ENCODE assay signal across 8 mouse cellular contexts in the genomic region with DNA sequence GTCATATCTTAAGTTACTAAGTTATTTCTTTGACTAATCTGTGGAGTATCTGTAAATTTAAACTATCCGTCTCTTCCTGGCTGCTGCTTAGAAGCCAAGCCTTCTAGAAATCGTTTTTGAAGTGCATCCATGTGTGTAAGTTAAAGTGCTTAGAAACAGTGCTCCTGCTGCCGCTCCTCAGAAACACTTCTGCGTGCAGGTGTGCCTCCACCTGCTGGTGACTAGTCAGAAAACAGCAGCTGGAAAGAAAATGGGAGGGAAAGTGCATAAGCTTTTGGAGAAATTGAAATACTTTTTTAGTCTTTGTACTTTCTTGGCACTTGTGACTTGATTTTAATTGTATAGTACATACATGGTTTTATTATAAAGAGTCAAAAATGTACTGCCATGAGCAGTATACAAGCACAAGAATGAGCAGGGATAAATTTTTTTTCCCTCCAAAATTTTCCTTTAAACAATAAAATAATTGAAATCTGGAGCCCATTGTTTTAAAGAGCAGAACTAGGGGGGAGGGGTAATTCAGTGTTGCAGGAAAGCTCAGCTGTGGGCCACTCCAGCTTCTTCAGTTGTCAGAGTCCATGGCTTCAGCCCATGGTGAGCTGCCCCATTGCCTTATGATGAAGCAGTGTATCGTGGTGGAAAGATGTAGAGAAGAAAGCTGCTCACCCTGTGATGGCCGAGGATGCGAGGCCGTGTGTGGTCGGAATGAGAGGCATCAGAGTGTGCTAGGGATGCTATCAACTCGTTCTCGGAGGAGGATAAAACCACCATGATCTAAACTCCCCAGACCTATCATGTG. TPM values are rescaled to one million over a fixed set of nuclear protein-coding genes. Genes with fewer than 3 reads are reported as not detected.
DNase-seq lines count a peak whose midpoint lies in the region; ATAC-seq lines count a peak whose summit lies in the region.

No protein-coding gene starts in this region.

- H3K9me3 ChIP-seq in kidney, embryonic 16.5 days (ENCODE audit: low read length), result no peaks in the 10 kb centered on the region

- no peak overlapping the region for H3K9ac ChIP-seq in kidney, embryonic 16.5 days (replicated peaks; ENCODE audit: low read length)

- no peak overlapping the region for H3K4me2 ChIP-seq in kidney, embryonic 16.5 days (replicated peaks; ENCODE audit: low read depth, low read length)

- H3K36me3 ChIP-seq in kidney, embryonic 16.5 days (ENCODE audit: insufficient read depth, low read length), result 0 out of 2 replicates have a peak, but pooled peaks cover 6% of the 10 kb centered on the region

- no peak for ATAC-seq in kidney, embryonic 16.5 days (ENCODE audit: low FRiP score, low TSS enrichment)

- 76% methylated on average over 11 of the region's 11 CpGs for WGBS in kidney, embryonic 16.5 days

- no peak overlapping the region for H3K4me3 ChIP-seq in kidney, embryonic 16.5 days (ENCODE audit: low read length)

- H3K4me1 ChIP-seq in kidney, embryonic 16.5 days (ENCODE audit: insufficient read depth, low read length), result no peaks in the 10 kb centered on the region

- peak; percentile 11 for DNase-seq in kidney, adult 18-20 months
- peak; percentile 36 for DNase-seq in 416B (ENCODE audit: low read depth)
- DNase-seq in ES-CJ7 (ENCODE audit: low read depth, low spot score), result peak; percentile 45
- DNase-seq in kidney, postnatal 10 days, result peak; percentile 37
- DNase-seq in spleen, postnatal 36 days (ENCODE audit: low spot score in 2 of 2), result no peak
- no peak for DNase-seq in layer of hippocampus, postnatal 25 days (ENCODE audit: extremely low spot score in 1 of 2, low spot score in 1 of 2)
- no peak for DNase-seq in urinary bladder, adult 2 months (ENCODE audit: low spot score)

- no peaks in the 10 kb centered on the region for H3K27me3 ChIP-seq in kidney, embryonic 16.5 days (ENCODE audit: insufficient read depth, low read length)

- H3K27ac ChIP-seq in kidney, embryonic 16.5 days (ENCODE audit: low read length), result no peak overlapping the region

RNA-seq across cellular contexts. Expression of gene Nup35, which starts 53.0 kb away (rescaled TPM):
- polyA plus RNA-seq in kidney, embryonic 16.5 days (2015; fragmentation: Nextera tagmentation; extraction: Ambion mirVana), result 50.3 and 55.0 TPM in 2 replicates
- 10 to 100 TPM; 18.2 to 19.9 TPM for total RNA-seq in layer of hippocampus, postnatal 25 days (2021)
- 17.4 and 21.9 TPM in 2 replicates for polyA plus RNA-seq in urinary bladder, adult 2 months (2012; rRNA removed)

RNA-seq across cellular contexts. Expression of gene Dusp19, which starts 53.2 kb away (rescaled TPM):
- polyA plus RNA-seq in kidney, embryonic 16.5 days (2015; fragmentation: Nextera tagmentation; extraction: Ambion mirVana), result 14.3 TPM in 2 replicates
- total RNA-seq in layer of hippocampus, postnatal 25 days (2021), result 10 to 100 TPM; 27.2 to 28.1 TPM
- 10.0 and 10.3 TPM in 2 replicates for polyA plus RNA-seq in urinary bladder, adult 2 months (2012; rRNA removed)

Comparison
In these comparisons a context has a peak if more than half of its experiments do, and no peak if none do; other contexts are left out.
1. DNase-seq: peak in kidney, adult 18-20 months (single experiment), 416B (single experiment), ES-CJ7 (single experiment) and kidney, postnatal 10 days (single experiment); none in spleen, postnatal 36 days (0 of 2), layer of hippocampus, postnatal 25 days (0 of 2) and urinary bladder, adult 2 months (single experiment).